Mouse (Mus musculus) skeletal muscle tissue, postnatal 0 days (tissue): Measurements from ENCODE around the gene 4930518I15Rik. TPM values are rescaled to one million over a fixed set of nuclear protein-coding genes. Genes with fewer than 3 reads are reported as not detected.

Experiments used
- polyA plus RNA-seq: library from polyadenylated mRNA; unstranded; fragments of >200 nt; fragmentation: Nextera tagmentation; extraction: Ambion mirVana; gene quantifications from 2 replicates; pipeline ENCODE4 v1.2.1, GENCODE M21; 2015

Gene 4930518I15Rik
- polyA plus RNA-seq, result 2.2 and 3.2 TPM in 2 replicates

DNA sequence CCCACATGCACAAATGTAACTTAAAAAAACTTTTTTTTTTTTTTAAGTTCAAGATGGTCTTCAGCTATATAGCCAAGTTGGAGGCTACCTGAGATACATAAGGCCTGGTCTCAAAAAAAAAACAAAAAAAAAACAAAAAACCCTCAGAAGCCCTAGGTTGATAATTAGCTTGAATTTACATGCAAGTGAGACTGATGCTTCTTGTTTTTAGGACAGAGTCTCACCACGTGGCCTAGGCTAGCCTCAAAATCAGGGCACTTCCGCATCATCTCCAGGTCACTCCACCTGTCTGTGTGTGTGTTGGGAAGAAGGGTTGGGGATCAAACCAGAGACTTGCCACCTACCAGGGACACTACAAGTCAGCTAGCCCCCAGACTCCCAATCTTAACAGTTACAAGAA lies at the start of gene 4930518I15Rik:
Gene 4930518I15Rik (minus strand): TSS at position 112 of the 400 bp plus-strand sequence.

DNA sequence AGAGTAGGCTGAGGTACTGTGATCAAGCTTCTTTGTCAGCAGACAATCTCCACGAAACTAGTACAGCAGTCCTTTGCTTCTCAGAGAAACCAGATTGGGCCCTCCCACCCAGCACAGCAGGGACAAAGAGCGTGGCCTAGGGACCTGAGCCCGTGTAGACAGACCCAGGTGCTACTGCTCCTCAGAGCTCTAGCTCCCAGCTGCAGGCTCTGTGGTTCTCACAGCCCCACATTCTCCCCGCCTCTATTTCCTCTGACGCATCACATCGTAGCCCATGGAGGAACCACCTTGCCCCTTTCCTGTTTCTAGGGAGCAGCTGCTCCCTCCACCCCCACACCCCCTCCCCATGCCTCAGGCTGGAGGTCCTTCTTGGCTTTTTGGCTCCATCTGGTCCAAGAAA lies 29.3 kb upstream of the 4930518I15Rik start, which contains the start of gene Sla2:
Gene Sla2 (minus strand): TSS at position 176 of the 400 bp plus-strand sequence.

DNA sequence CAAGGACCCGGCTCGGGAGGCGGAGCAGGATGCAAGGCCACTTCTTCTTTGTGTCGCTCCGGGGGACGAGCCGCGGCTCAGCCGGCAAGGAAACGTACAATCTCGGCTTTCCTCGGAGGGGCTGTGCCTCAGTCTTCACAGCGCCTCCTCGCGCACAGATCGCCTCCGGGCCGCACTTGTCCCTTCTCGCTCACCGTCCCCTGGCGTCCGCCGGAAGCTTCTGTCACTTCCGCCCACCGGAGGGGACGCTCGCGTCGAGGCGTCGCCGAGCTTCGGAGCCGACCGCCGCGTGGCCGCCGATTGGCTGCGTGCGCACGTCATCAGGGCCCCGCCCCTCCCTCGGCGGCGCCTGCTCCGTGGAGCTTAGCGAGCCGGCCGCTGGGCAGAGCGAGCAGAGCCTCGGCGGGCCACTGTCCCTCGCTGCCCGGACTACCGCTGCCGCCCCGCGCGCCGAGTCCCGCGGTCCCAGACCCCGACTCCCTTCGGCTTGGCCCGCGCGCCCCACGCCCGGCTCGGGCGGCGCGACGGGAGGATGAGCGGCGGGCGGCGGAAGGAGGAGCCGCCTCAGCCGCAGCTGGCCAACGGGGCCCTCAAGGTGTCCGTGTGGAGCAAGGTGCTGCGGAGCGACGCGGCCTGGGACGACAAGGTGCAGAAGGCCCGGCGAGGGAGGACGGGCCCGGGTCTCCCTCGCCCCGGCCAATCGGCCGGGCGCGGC lies 5.2 kb upstream of the 4930518I15Rik start, which contains the start of gene Rab5if:
Gene Rab5if (plus strand): TSS at position 357 of the 715 bp plus-strand sequence.

DNA sequence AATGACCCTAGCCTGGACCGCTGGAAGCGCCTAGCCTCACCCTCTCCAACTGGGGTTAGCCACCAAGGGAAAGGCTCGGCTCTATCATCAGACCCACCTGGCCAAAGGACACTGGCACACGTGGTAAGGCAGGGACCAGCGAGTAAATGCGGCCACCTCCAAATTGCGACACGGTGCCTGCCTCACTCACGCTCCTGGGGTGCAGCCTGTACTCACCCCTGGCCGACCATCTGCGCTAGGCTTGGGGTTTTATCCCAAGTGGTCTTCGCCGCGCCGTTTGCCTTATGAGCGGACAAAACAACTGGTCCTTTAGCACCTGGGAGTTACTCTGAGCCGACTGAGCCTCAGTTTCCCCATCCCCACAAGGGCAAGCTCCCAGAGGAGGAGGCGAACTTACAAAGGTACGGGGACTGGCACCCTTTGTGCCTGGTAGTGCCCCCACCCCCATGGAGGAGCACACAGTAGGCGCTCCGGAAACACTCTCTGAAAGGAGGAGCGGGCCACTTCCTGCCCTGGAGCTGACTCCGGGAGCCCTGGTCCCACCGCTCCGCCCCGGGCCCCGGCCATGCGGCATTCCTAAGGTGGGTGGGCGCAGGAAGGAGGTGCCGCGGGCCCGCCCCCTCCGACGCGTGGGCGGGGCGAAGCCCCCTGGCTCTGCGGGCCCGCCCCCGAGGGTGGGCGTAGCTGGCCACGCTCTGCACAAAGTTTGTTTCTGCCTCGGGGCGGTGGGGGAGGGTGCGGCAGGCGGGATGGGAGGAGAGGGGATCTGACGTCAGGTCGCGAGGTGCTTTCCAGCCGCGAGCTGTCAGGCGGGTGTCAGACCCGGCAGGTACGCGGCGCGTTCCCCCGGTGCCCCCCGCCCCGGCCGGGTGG lies 18.2 kb downstream of the 4930518I15Rik start, which contains the start of gene Tgif2:
Gene Tgif2 (plus strand): TSS at position 689 of the 873 bp plus-strand sequence.

Other genes with a start within 250 kb of the 4930518I15Rik start
- gene Dlgap4, start 244.2 kb downstream of the 4930518I15Rik start, polyA plus RNA-seq, result 52.9 and 58.9 TPM in 2 replicates
- 455 and 518 TPM in 2 replicates for gene Myl9, start 82.5 kb downstream of the 4930518I15Rik start, polyA plus RNA-seq
- 10.4 and 11.8 TPM in 2 replicates for gene Tgif2, start 17.9 kb downstream of the 4930518I15Rik start, polyA plus RNA-seq
- 117 and 139 TPM in 2 replicates for gene Rab5if, start 5.2 kb upstream of the 4930518I15Rik start, polyA plus RNA-seq
- 0.10 and 0.18 TPM in 2 replicates for gene Sla2, start 29.2 kb upstream of the 4930518I15Rik start, polyA plus RNA-seq
- 18.3 and 19.1 TPM in 2 replicates for gene Ndrg3, start 134.1 kb upstream of the 4930518I15Rik start, polyA plus RNA-seq
- 8.6 and 10.2 TPM in 2 replicates for gene Dsn1, start 149.2 kb upstream of the 4930518I15Rik start, polyA plus RNA-seq
- 1.5 and 1.6 TPM in 2 replicates for gene Soga1, start 221.3 kb upstream of the 4930518I15Rik start, polyA plus RNA-seq
- not detected in 2 replicates for gene Tldc2, start 229.1 kb upstream of the 4930518I15Rik start, polyA plus RNA-seq